Mouse (Mus musculus): ENCODE measurements around the gene E130309D02Rik. TPM values are rescaled to one million over a fixed set of nuclear protein-coding genes. Genes with fewer than 3 reads are reported as not detected.

The E130309D02Rik gene
- polyA plus RNA-seq, 1 experiment from 2014 or later = 37.8 TPM

DNA sequence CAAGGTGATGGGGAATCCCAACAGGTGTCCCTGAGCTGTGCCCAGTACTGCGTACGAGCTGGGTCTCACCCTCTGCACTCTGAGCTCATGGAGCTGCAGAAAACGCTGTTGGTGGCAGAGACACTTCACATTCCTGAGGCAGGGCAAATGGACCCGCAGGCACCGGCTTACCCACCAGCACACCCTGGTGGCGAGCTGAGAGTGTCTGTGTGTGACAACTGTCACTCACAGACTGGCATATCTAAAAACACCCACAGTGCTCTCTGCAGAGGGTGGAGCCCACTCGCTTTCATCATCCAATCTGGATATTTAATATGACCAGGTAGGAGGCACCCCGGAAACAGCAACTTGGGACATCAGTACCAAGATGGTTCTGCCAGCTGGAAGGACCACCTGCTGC, 13.9 kb downstream of the E130309D02Rik start:
- ATAC-seq (ENCODE audit: low FRiP score, low read depth) = no peak
- H3K27me3 ChIP-seq = no peaks in the 10 kb centered on the region
- 81% methylated on average over 8 of the region's 8 CpGs for WGBS
- no peaks in the 10 kb centered on the region for H3K4me1 ChIP-seq
- peaks cover 79% of the 10 kb centered on the region for H3K36me3 ChIP-seq
- H3K4me2 ChIP-seq (replicated peaks) = no peak overlapping the region
- H3K9ac ChIP-seq = no peak overlapping the region
- no peak overlapping the region for H3K27ac ChIP-seq
- H3K9me3 ChIP-seq = no peaks in the 10 kb centered on the region
- no peak overlapping the region for H3K4me3 ChIP-seq

DNA sequence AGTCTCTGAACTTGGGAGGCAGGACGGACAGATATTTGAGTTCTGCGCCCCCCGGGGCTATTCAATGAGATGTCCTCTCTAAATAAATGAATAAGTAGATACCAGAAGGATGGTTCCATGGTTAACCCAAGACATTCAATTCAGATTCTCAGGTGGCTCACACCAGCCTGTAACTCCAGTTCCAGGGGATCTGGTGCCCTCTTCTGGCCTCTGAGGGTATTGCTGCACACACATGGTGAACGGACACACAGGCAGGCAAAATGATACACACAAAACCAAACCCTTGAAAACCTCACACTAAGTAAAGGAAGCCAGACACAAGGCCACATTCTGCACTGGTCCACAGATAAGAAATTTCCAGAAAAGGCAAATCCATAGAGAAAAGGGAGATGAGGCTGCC, 15.5 kb downstream of the E130309D02Rik start:
- Histone ChIP-seq H3K27me3 (peaks cover 4% of the 10 kb centered on the region), H3K27ac (no peak overlapping the region), H3K9ac (no peak overlapping the region), H3K36me3 (peaks cover 63% of the 10 kb centered on the region), H3K4me3 (no peak overlapping the region), H3K9me3 (peaks cover 5% of the 10 kb centered on the region; the same call in 1 of the 2 replicates), H3K4me2 (replicated peaks) (no peak overlapping the region), H3K4me1 (no peaks in the 10 kb centered on the region)
- no peak for ATAC-seq (ENCODE audit: low FRiP score, low read depth)
- 91% methylated on average over 4 of the region's 4 CpGs for WGBS

DNA sequence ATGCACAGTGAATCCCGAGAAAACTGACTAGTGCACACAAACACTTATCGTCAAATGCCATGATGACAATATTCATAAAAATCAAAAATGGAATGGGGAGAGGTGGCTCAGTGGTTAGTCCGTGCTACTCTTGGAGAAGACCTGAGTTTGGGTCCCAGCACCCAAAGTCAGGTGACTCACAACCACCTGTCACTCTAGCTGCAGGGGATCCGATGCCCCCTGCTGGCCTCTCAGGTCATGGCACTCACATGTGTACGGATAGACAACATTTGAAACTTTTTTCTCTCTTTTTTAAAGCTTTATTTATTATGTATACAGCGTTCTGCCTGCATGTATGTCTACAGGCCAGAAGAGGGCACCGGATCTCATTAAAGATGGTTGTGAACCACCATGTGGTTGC, 16.8 kb downstream of the E130309D02Rik start:
- peaks cover 17% of the 10 kb centered on the region for H3K27me3 ChIP-seq
- no peak overlapping the region for H3K9ac ChIP-seq
- peaks cover 6% of the 10 kb centered on the region; the same call in 1 of the 2 replicates for H3K9me3 ChIP-seq
- peaks cover 52% of the 10 kb centered on the region for H3K36me3 ChIP-seq
- no peak overlapping the region for H3K4me2 ChIP-seq (replicated peaks)
- H3K4me1 ChIP-seq = peaks cover 7% of the 10 kb centered on the region
- no peak overlapping the region for H3K27ac ChIP-seq
- ATAC-seq (ENCODE audit: low FRiP score, low read depth) = no peak
- WGBS = 92% methylated on average over 7 of the region's 7 CpGs
- H3K4me3 ChIP-seq = no peak overlapping the region

- Histone ChIP-seq H3K36me3 (peaks cover 48% of the 10 kb centered on the region), H3K4me3 (no peak overlapping the region), H3K27ac (no peak overlapping the region), H3K4me2 (replicated peaks) (no peak overlapping the region), H3K9ac (no peak overlapping the region), H3K27me3 (peaks cover 21% of the 10 kb centered on the region), H3K4me1 (peaks cover 11% of the 10 kb centered on the region), H3K9me3 (peaks cover 6% of the 10 kb centered on the region; the same call in 1 of the 2 replicates)
- ATAC-seq (ENCODE audit: low FRiP score, low read depth) = no peak
- 91% methylated on average over 9 of the region's 9 CpGs for WGBS
These were observed 17.2 kb downstream of the E130309D02Rik start for GRCm38 (mm10) chr5:143297986-143298385.

- H3K9ac ChIP-seq = no peak overlapping the region
- no peak overlapping the region for H3K4me2 ChIP-seq (replicated peaks)
- no peak for ATAC-seq (ENCODE audit: low FRiP score, low read depth)
- H3K4me1 ChIP-seq = peaks cover 18% of the 10 kb centered on the region
- H3K27me3 ChIP-seq = peaks cover 48% of the 10 kb centered on the region
- H3K27ac ChIP-seq = no peak overlapping the region
- H3K9me3 ChIP-seq = peaks cover 6% of the 10 kb centered on the region; the same call in 1 of the 2 replicates
- H3K4me3 ChIP-seq = no peak overlapping the region
- WGBS = 87% methylated on average over 2 of the region's 2 CpGs
- peaks cover 21% of the 10 kb centered on the region for H3K36me3 ChIP-seq
These were observed 19.8 kb downstream of the E130309D02Rik start for GRCm38 (mm10) chr5:143295330-143295729.

- Histone ChIP-seq H3K4me1 (peaks cover 18% of the 10 kb centered on the region), H3K9ac (no peak overlapping the region), H3K4me3 (no peak overlapping the region), H3K9me3 (peaks cover 6% of the 10 kb centered on the region; the same call in 1 of the 2 replicates), H3K36me3 (peaks cover 17% of the 10 kb centered on the region), H3K27me3 (peaks cover 53% of the 10 kb centered on the region), H3K4me2 (replicated peaks) (no peak overlapping the region), H3K27ac (no peak overlapping the region)
- no peak for ATAC-seq (ENCODE audit: low FRiP score, low read depth)
- whole genome bisulfite sequencing = 94% methylated on average over 3 of the region's 3 CpGs
These were observed 20.3 kb downstream of the E130309D02Rik start for GRCm38 (mm10) chr5:143294862-143295261.

DNA sequence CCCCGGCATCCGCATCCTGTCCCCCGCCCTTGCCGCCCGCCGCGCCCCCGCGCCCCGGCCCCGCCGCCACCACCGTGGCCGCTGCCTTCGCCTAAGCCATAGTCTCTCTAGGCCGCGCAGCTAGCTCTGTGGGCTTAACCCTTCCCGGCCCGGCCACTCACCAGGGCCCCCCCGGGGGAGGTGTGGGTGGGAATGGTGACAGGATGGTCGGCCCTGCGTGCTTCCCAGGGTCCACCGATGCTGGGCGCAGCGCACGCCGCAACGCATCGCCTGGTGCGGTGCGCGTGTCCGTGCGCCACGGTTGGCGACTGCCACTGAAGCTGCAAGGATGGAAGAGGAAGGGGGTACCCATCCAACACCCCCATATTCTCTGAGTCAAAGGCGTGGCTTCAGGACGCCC, 21.8 kb downstream of the E130309D02Rik start, which contains the start of gene Zfp853:
Gene Zfp853 (minus strand): TSS at position 220 of the 400 bp plus-strand sequence.
- peak within 1 kb of the TSS; percentile 84 for H3K4me2 ChIP-seq (replicated peaks)
- peak within 1 kb of the TSS; percentile 59 for H3K4me3 ChIP-seq
- no peak for ATAC-seq (ENCODE audit: low FRiP score, low read depth)
- H3K9ac ChIP-seq = peak within 1 kb of the TSS; percentile 72
- peaks cover 6% of the 10 kb centered on the region; the same call in 1 of the 2 replicates for H3K9me3 ChIP-seq
- WGBS = 4% methylated on average over 36 of the region's 38 CpGs
- no peak within 1 kb of the TSS for H3K27ac ChIP-seq
- H3K4me1 ChIP-seq = peaks cover 24% of the 10 kb centered on the region
- H3K27me3 ChIP-seq = peaks cover 67% of the 10 kb centered on the region
- H3K36me3 ChIP-seq = peaks cover 10% of the 10 kb centered on the region; the same call in 1 of the 2 replicates

DNA sequence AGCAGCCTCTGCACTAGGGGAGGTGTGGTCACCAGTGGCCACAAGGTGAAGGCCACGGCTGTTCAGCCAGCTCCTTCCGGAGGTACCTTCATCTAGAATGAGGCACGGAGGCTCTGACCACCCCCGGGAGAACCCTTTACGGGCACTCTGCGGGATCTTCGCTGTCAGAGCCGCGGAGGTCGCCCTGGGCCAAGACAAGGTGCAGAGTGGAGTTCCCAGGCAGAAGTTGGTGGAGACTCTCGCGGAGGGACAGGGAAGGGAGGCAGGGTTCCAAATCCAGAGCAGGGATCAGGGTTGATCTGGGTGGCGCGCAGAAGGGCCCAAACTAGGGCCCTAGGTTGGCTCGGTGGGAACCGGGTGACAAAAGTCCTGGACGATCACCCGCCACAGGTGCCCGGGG, 22.3 kb downstream of the E130309D02Rik start:
- Histone ChIP-seq H3K9me3 (peaks cover 6% of the 10 kb centered on the region; the same call in 1 of the 2 replicates), H3K27ac (no peak overlapping the region)
- 2% methylated on average over 19 of the region's 19 CpGs for WGBS

DNA sequence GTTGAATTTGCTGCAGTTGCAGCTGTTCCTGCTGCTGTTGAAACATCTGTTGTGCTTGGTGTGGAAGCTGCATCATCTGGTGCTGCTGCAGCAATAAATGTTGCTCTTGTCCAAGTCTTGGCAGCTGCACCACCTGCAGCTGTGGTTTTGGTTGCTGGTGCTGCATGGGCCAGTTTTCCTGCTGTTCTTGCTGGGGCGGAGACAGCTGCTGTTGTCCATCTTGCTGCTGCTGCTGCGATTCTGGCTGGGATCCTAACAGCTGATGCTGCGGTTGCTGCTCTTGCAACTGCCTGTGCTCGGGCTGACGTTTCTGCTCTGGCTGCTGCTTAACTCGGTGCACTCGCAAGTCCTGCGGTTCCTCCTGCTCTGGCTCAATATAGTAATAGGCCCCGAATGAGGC, 25.9 kb downstream of the E130309D02Rik start:
- Histone ChIP-seq H3K4me2 (replicated peaks) (no peak overlapping the region), H3K36me3 (peaks cover 8% of the 10 kb centered on the region; the same call in 1 of the 2 replicates)

More for the DNA sequence above, 22.3 kb downstream of the E130309D02Rik start:
- Histone ChIP-seq H3K4me1 (peaks cover 29% of the 10 kb centered on the region), H3K36me3 (peaks cover 8% of the 10 kb centered on the region; the same call in 1 of the 2 replicates), H3K4me3 (peak overlapping the region; percentile 59), H3K4me2 (replicated peaks) (peak overlapping the region; percentile 84), H3K9ac (peak overlapping the region; percentile 72), H3K27me3 (peaks cover 72% of the 10 kb centered on the region)
- ATAC-seq (ENCODE audit: low FRiP score, low read depth) = no peak

DNA sequence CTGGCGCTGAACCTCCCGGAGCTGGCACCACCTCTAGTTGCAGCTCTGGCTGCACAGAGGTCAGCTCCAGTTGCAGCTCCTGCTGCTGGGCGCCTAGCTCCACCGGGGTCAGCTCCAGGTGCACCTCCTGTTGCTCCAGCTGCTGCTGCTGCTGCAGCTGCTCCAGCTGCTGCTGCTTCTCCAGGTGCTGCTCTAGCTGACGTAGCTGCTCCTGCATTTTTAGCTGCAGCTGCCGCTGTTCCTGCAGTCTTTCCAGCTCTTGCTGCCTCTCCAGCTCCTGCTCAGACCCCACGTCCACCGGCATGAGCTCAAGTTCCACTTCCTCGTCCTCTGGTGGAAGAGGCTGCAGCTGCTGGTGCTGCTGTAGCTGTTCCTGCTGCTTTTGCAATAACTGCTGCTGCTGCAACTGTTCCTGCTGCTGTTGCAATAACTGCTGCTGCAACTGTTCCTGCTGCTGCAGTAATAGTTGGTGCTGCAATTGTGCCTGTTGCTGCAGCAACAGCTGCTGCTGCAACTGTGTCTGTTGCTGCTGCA, 26.7 kb downstream of the E130309D02Rik start:
- Histone ChIP-seq H3K27me3 (peaks cover 97% of the 10 kb centered on the region), H3K9ac (peak overlapping the region; percentile 21; the same call in 1 of the 2 replicates), H3K4me1 (peaks cover 27% of the 10 kb centered on the region), H3K4me3 (peak overlapping the region; percentile 35), H3K36me3 (peaks cover 8% of the 10 kb centered on the region; the same call in 1 of the 2 replicates), H3K4me2 (replicated peaks) (peak overlapping the region; percentile 59), H3K9me3 (no peaks in the 10 kb centered on the region), H3K27ac (no peak overlapping the region)
- WGBS = 9% methylated on average over 9 of the region's 9 CpGs
- no peak for ATAC-seq (ENCODE audit: low FRiP score, low read depth)

More for the DNA sequence above, 25.9 kb downstream of the E130309D02Rik start:
- Histone ChIP-seq H3K9me3 (no peaks in the 10 kb centered on the region), H3K27ac (no peak overlapping the region), H3K4me3 (no peak overlapping the region), H3K4me1 (peaks cover 33% of the 10 kb centered on the region), H3K27me3 (peaks cover 100% of the 10 kb centered on the region), H3K9ac (no peak overlapping the region)
- 74% methylated on average over 9 of the region's 9 CpGs for WGBS
- ATAC-seq (ENCODE audit: low FRiP score, low read depth) = no peak

GRCm38 (mm10) chr5:143287774-143288328, 27.3 kb downstream of the E130309D02Rik start:
- 2% methylated on average over 48 of the region's 48 CpGs for WGBS
- peak; percentile 18; the same call in 1 of the 2 replicates for ATAC-seq (ENCODE audit: low FRiP score, low read depth)
- H3K27me3 ChIP-seq = peaks cover 97% of the 10 kb centered on the region
- peaks cover 21% of the 10 kb centered on the region for H3K4me1 ChIP-seq
- H3K4me2 ChIP-seq (replicated peaks) = peak overlapping the region; percentile 59
- no peak overlapping the region for H3K27ac ChIP-seq
- peak overlapping the region; percentile 35 for H3K4me3 ChIP-seq
- H3K9ac ChIP-seq = peak overlapping the region; percentile 21; the same call in 1 of the 2 replicates
- no peaks in the 10 kb centered on the region for H3K9me3 ChIP-seq
- peaks cover 8% of the 10 kb centered on the region; the same call in 1 of the 2 replicates for H3K36me3 ChIP-seq

- 41% methylated on average over 6 of the region's 6 CpGs for whole genome bisulfite sequencing
- no peaks in the 10 kb centered on the region for H3K9me3 ChIP-seq
- peaks cover 16% of the 10 kb centered on the region for H3K4me1 ChIP-seq
- no peak overlapping the region for H3K4me3 ChIP-seq
- peaks cover 8% of the 10 kb centered on the region; the same call in 1 of the 2 replicates for H3K36me3 ChIP-seq
- H3K27me3 ChIP-seq = peaks cover 86% of the 10 kb centered on the region
- H3K27ac ChIP-seq = no peak overlapping the region
- ATAC-seq (ENCODE audit: low FRiP score, low read depth) = no peak
- no peak overlapping the region for H3K9ac ChIP-seq
- no peak overlapping the region for H3K4me2 ChIP-seq (replicated peaks)
These were observed 30.4 kb downstream of the E130309D02Rik start for GRCm38 (mm10) chr5:143284762-143285161.

Data from limb, embryonic 13.5 days (tissue).